Mouse (Mus musculus) stomach, postnatal 0 days (tissue): ENCODE data around the gene Degs2.

Source experiments
- CTCF ChIP-seq: IDR thresholded peaks from 2 replicates; pipeline ENCODE4 v1.5.1; 2016; ENCODE audit warnings: antibody characterized with exemption, low read depth, mild to moderate bottlenecking, moderate library complexity
- EP300 ChIP-seq: optimal IDR thresholded peaks from 2 replicates; pipeline ENCODE3; 2016; ENCODE audit warnings: antibody characterized with exemption

GRCm38 (mm10) chr12:108651053-108651660 is 51.0 kb downstream of the Degs2 start:
- 0 out of 2 replicates have a peak, but pooled peaks have one; percentile 8 for TF ChIP-seq CTCF
- TF ChIP-seq EP300: no peak
